Mouse (Mus musculus) ES-E14 (cell line): Measurements from ENCODE around the gene Isg20l2.

ENCODE experiments used
- CHD2 ChIP-seq: IDR thresholded peaks from 2 replicates; pipeline ENCODE4 v1.6.1; 2014; ENCODE audit warnings: mild to moderate bottlenecking, low read depth, low read length, inconsistent platforms
- MAFK ChIP-seq: IDR thresholded peaks from 2 replicates; pipeline ENCODE4 v1.6.1; 2014; ENCODE audit warnings: mild to moderate bottlenecking, low read depth, low read length, inconsistent platforms; ENCODE audit not compliant: insufficient read depth
- ZC3H11A ChIP-seq: IDR thresholded peaks from 2 replicates; pipeline ENCODE4 v1.6.1; 2012; ENCODE audit warnings: low read depth, mild to moderate bottlenecking, inconsistent platforms, low read length, borderline replicate concordance
- ZNF384 ChIP-seq: IDR thresholded peaks from 2 replicates; pipeline ENCODE4 v1.6.1; 2012; ENCODE audit warnings: low read depth, low read length, inconsistent platforms

- TF ChIP-seq ZC3H11A: no peak
- TF ChIP-seq MAFK: no peak
- no peak for TF ChIP-seq CHD2
- TF ChIP-seq ZNF384: no peak
Observed at GRCm38 (mm10) chr3:87909874-87910273, 20.2 kb upstream of the Isg20l2 start.
